Mouse (Mus musculus) cortical plate, adult 2 months (tissue): ENCODE data around the gene Stim2. TPM values are rescaled to one million over a fixed set of nuclear protein-coding genes. Genes with fewer than 3 reads are reported as not detected.

ENCODE experiments used
- H3K27ac ChIP-seq: fragments of 200-500 bp; 2 replicates; pipeline ENCODE4 v1.5.1; 2012; ENCODE audit warnings: low read length, control low read depth, inconsistent platforms; ENCODE audit not compliant: insufficient read depth
- H3K4me1 ChIP-seq: fragments of 200-500 bp; 2 replicates; pipeline ENCODE4 v1.6.1; 2011; ENCODE audit warnings: low read length; ENCODE audit not compliant: control insufficient read depth, insufficient read depth
- H3K4me3 ChIP-seq: fragments of 200-500 bp; 2 replicates; pipeline ENCODE4 v1.5.1; 2011; ENCODE audit warnings: mild to moderate bottlenecking, low read length, control low read depth; ENCODE audit not compliant: insufficient read depth
- CTCF ChIP-seq: fragments of 200-500 bp; IDR thresholded peaks from 2 replicates; pipeline ENCODE4 v1.5.1; 2011; ENCODE audit warnings: mild to moderate bottlenecking, control low read depth, low read length; ENCODE audit not compliant: insufficient read depth; ENCODE audit errors: extremely low read depth
- POLR2A ChIP-seq: fragments of 200-500 bp; IDR thresholded peaks from 2 replicates; pipeline ENCODE4 v1.6.1; 2011; ENCODE audit warnings: mild to moderate bottlenecking, low read length, control low read depth; ENCODE audit not compliant: insufficient read depth; ENCODE audit errors: extremely low read depth
- polyA plus RNA-seq: library from polyadenylated mRNA; depleted of rRNA; stranded (reverse); fragments of >200 nt; gene quantifications from 2 replicates; pipeline ENCODE4 v1.2.3, GENCODE M21; 2012

Stim2 gene
- polyA plus RNA-seq, 1 experiment, result 25.5 TPM

DNA sequence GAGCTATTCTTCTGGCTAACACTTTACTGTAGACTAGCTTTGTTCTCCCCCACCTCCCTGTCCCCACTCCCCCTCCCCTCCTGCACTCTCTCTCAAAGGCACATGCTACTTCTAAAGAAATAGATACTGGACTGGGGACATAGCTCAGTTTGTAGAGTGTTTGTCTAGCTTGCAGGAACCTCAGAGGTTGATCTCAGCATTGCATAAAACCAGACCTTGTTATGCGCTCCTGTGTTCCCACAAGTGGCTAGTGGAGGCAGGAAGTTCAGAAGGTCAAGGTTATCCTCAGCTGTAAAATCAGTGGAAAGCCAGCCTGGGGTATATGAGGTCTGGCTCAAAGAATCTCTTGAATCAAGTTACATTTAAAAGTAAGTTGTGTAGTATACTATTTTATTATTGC, 36.4 kb downstream of the Stim2 start:
- Histone ChIP-seq H3K4me3 (no peak overlapping the region), H3K27ac (no peak overlapping the region), H3K4me1 (no peaks in the 10 kb centered on the region)
- TF ChIP-seq CTCF (no peak), POLR2A (no peak)

GRCm38 (mm10) chr5:54038615-54039014, 40.3 kb downstream of the Stim2 start:
- H3K4me1 ChIP-seq, result peaks cover 2% of the 10 kb centered on the region; the same call in 1 of the 2 replicates
- no peak for TF ChIP-seq POLR2A
- no peak for TF ChIP-seq CTCF
- H3K4me3 ChIP-seq, result no peak overlapping the region
- no peak overlapping the region for H3K27ac ChIP-seq

DNA sequence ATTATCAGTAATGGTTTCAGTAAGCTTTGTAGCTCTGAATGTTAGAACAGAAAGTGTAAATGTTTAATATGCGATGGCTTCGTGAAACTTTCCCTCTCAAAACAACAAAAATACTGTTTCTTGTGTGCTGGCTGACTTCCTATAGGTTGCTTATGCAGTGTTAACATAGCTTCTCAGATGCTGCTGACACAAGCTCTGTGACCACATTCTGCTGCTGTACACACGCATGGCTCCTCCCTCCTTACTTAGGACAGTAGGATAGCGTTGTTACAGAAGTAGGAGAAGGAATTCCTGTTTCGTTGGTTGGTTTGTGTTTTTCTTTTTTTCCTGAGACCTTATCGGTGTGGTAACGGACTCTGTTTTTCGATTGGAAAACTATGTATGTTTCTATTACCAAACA, 42.2 kb downstream of the Stim2 start:
- TF ChIP-seq POLR2A (no peak), CTCF (no peak)
- Histone ChIP-seq H3K4me1 (peaks cover 3% of the 10 kb centered on the region; the same call in 1 of the 2 replicates), H3K27ac (no peak overlapping the region), H3K4me3 (no peak overlapping the region)

- no peak overlapping the region for H3K4me3 ChIP-seq
- H3K27ac ChIP-seq, result no peak overlapping the region
- TF ChIP-seq CTCF, result no peak
- no peak for TF ChIP-seq POLR2A
- H3K4me1 ChIP-seq, result peaks cover 6% of the 10 kb centered on the region; the same call in 1 of the 2 replicates
Observed at GRCm38 (mm10) chr5:54042013-54042412, 43.7 kb downstream of the Stim2 start.

DNA sequence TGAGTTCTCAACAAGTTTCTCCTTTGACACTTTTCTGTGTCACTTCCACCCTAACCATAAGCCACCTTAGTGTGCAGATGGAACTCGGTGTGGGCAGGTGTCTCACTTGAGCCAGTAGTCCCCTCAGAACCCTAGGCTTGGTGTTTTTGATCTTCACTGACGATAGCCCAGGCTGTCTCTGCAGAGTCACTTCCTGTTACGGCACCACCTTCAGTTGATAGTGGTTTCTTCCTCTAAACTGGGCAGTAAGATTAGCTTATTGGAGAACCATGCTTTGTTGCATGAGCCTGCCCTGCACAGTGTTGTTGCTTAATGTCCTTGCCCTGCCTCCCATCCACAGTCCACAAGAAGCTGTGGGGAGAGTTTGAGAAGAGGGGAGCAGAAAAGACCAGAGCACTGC, 47.2 kb downstream of the Stim2 start:
- H3K4me3 ChIP-seq, result no peak overlapping the region
- no peak overlapping the region for H3K27ac ChIP-seq
- TF ChIP-seq CTCF, result no peak
- no peak for TF ChIP-seq POLR2A
- peaks cover 8% of the 10 kb centered on the region for H3K4me1 ChIP-seq

DNA sequence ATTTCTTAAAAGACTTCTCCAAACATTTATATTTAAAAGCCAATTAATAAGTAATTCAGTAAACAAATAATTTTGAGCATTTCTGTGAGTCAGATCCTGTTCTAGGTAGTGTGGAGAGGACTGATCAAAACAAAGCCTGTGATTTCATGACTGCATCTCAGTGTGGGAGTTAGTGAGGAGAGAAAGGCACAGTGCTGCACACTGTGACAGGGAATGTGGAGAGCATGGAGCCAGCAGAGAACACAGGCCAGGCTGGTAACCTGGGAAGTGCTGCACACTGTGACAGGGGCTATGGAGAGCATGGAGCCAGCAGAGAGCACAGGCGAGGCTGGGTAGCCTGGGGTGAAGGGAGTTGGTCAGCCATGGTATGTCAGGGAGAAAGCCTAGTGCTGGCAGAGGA, 48.1 kb downstream of the Stim2 start:
- H3K4me1 ChIP-seq, result peaks cover 9% of the 10 kb centered on the region
- H3K4me3 ChIP-seq, result no peak overlapping the region
- no peak overlapping the region for H3K27ac ChIP-seq
- TF ChIP-seq CTCF (no peak), POLR2A (no peak)

- Histone ChIP-seq H3K4me3 (no peak overlapping the region), H3K4me1 (peaks cover 7% of the 10 kb centered on the region), H3K27ac (no peak overlapping the region)
- TF ChIP-seq POLR2A (no peak), CTCF (no peak)
Observed at GRCm38 (mm10) chr5:54049145-54049733, 50.9 kb downstream of the Stim2 start.

- H3K4me1 ChIP-seq, result peaks cover 7% of the 10 kb centered on the region
- no peak overlapping the region for H3K4me3 ChIP-seq
- H3K27ac ChIP-seq, result no peak overlapping the region
- TF ChIP-seq POLR2A, result no peak
- TF ChIP-seq CTCF, result no peak
Observed at GRCm38 (mm10) chr5:54049940-54050339, 51.6 kb downstream of the Stim2 start.

- no peak for TF ChIP-seq POLR2A
- no peak for TF ChIP-seq CTCF
- Histone ChIP-seq H3K27ac (no peak overlapping the region), H3K4me3 (no peak overlapping the region), H3K4me1 (peaks cover 6% of the 10 kb centered on the region)
Observed at GRCm38 (mm10) chr5:54051056-54051455, 52.8 kb downstream of the Stim2 start.

GRCm38 (mm10) chr5:54052205-54052604, 53.9 kb downstream of the Stim2 start:
- Histone ChIP-seq H3K27ac (no peak overlapping the region), H3K4me3 (no peak overlapping the region), H3K4me1 (peaks cover 4% of the 10 kb centered on the region)
- TF ChIP-seq CTCF (no peak), POLR2A (no peak)
